Mouse (Mus musculus): Measurements from ENCODE around the gene Twnk. TPM values are rescaled to one million over a fixed set of nuclear protein-coding genes. Genes with fewer than 3 reads are reported as not detected.
A peak's percentile ranks its signal among the peaks of the same experiment; 100 is the strongest.

Twnk gene
- total and polyA plus RNA-seq, 3 experiments = 11.9 to 32.1 (median 29.3) TPM

DNA sequence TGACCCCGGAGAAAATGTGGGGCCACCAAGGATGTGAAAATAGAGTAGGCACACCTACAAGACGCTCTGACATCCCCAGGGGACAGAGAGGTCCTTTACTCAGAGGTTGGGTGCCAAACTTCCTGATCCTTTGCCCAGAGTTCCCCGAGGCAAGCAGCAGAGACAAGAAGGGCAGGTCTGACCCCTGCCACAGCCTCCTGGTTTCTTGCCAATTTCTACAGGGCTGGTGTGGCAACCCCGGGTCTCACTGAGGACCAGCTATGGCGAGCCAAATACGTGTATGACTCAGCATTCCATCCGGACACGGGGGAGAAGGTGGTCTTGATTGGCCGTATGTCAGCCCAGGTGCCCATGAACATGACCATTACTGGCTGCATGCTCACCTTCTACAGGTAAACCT is 44.1 kb downstream of the Twnk start:
- H3K4me1 ChIP-seq (ENCODE audit: control insufficient read depth, insufficient read depth, low read length) = peaks cover 2% of the 10 kb centered on the region; the same call in 1 of the 2 replicates
- H3K9ac ChIP-seq (ENCODE audit: low read depth, low read length) = no peak overlapping the region
- no peak for DNase-seq
- no peaks in the 10 kb centered on the region for H3K79me2 ChIP-seq (replicated peaks; ENCODE audit: control insufficient read depth, insufficient read depth, low read length)
- H3K36me3 ChIP-seq (ENCODE audit: control insufficient read depth, insufficient read depth, low read length) = no peaks in the 10 kb centered on the region
- TF ChIP-seq POLR2A (IDR thresholded peaks at IDR 0.05; ENCODE audit: insufficient read depth, low read depth, low read length) = no peak
- no peak for TF ChIP-seq EP300 (IDR thresholded peaks at IDR 0.05; ENCODE audit: insufficient read depth, low read depth, low read length)
- no peak for TF ChIP-seq CTCF (IDR thresholded peaks at IDR 0.05)
- no peak overlapping the region for H3K27ac ChIP-seq
- 62% methylated on average over 9 of the region's 9 CpGs for WGBS
- no peak overlapping the region for H3K4me3 ChIP-seq
- intact Hi-C loops (cut with DNase I) = no loop called here
- H3K27me3 ChIP-seq (ENCODE audit: control insufficient read depth, insufficient read depth, low read length) = no peaks in the 10 kb centered on the region

GRCm38 (mm10) chr19:45053451-45053850 is 48.0 kb downstream of the Twnk start:
- no peaks in the 10 kb centered on the region for H3K79me2 ChIP-seq (replicated peaks; ENCODE audit: control insufficient read depth, insufficient read depth, low read length)
- intact Hi-C loops (cut with DNase I) = no loop called here
- H3K9ac ChIP-seq (ENCODE audit: low read depth, low read length) = no peak overlapping the region
- no peaks in the 10 kb centered on the region; the same call in 1 of the 2 replicates for H3K36me3 ChIP-seq (ENCODE audit: control insufficient read depth, insufficient read depth, low read length)
- H3K4me3 ChIP-seq = no peak overlapping the region
- no peak for DNase-seq
- 82% methylated on average over 8 of the region's 8 CpGs for WGBS
- peaks cover 5% of the 10 kb centered on the region for H3K4me1 ChIP-seq (ENCODE audit: control insufficient read depth, insufficient read depth, low read length)
- no peak overlapping the region for H3K27ac ChIP-seq
- no peaks in the 10 kb centered on the region for H3K27me3 ChIP-seq (ENCODE audit: control insufficient read depth, insufficient read depth, low read length)
- no peak for TF ChIP-seq POLR2A (IDR thresholded peaks at IDR 0.05; ENCODE audit: insufficient read depth, low read depth, low read length)
- TF ChIP-seq EP300 (IDR thresholded peaks at IDR 0.05; ENCODE audit: insufficient read depth, low read depth, low read length) = no peak
- TF ChIP-seq CTCF (IDR thresholded peaks at IDR 0.05) = no peak

DNA sequence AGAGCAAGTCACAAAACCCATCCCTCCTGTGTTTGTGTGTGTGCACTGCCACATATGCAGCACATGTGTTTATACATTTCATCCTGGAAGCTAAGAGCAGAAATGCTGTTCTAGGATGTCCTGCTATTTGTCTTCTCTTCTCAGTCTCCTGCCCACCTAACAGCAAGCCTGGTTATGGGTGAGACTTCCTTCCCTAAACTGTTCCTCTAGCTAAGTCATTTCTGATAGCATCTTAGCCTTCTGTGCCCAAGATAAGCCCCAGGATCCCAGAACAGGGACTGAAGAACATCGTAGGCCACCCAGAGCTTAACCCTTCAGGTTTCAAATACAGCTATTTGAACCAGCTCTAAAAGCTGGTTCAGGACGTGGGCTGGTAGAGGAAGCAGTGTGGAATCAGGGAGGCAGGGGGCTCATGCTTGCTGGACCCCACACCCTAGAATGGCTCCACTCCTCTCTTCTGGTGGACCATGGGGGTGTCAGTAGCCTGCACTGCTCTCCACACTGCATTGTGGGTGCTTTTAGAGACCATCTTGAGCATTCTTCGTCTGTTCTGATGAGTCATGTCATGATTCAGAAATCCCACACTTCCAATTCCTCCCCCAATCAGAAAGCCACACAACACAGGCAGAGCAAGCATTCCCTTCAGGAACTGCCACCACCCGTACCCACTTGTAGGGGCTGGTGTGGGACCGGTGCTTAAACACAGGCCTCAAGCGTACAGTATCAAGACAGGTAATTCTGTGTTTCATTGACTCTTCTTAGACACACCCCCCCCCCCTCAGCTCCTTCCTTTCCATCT is 49.6 kb downstream of the Twnk start:
- H3K9ac ChIP-seq (ENCODE audit: low read depth, low read length) = no peak overlapping the region
- TF ChIP-seq POLR2A (IDR thresholded peaks at IDR 0.05; ENCODE audit: insufficient read depth, low read depth, low read length) = no peak
- no peak for TF ChIP-seq EP300 (IDR thresholded peaks at IDR 0.05; ENCODE audit: insufficient read depth, low read depth, low read length)
- no peak for TF ChIP-seq CTCF (IDR thresholded peaks at IDR 0.05)
- no peaks in the 10 kb centered on the region; the same call in 1 of the 2 replicates for H3K36me3 ChIP-seq (ENCODE audit: control insufficient read depth, insufficient read depth, low read length)
- peaks cover 5% of the 10 kb centered on the region for H3K4me1 ChIP-seq (ENCODE audit: control insufficient read depth, insufficient read depth, low read length)
- H3K27ac ChIP-seq = no peak overlapping the region
- H3K79me2 ChIP-seq (replicated peaks; ENCODE audit: control insufficient read depth, insufficient read depth, low read length) = no peaks in the 10 kb centered on the region
- intact Hi-C loops (cut with DNase I) = no loop called here
- H3K4me3 ChIP-seq = no peak overlapping the region
- 73% methylated on average over 6 of the region's 6 CpGs for WGBS
- H3K27me3 ChIP-seq (ENCODE audit: control insufficient read depth, insufficient read depth, low read length) = no peaks in the 10 kb centered on the region
- no peak for DNase-seq

- Histone ChIP-seq H3K4me1 (ENCODE audit: control insufficient read depth, insufficient read depth, low read length) (peaks cover 5% of the 10 kb centered on the region), H3K79me2 (replicated peaks; ENCODE audit: control insufficient read depth, insufficient read depth, low read length) (no peaks in the 10 kb centered on the region), H3K27me3 (ENCODE audit: control insufficient read depth, insufficient read depth, low read length) (no peaks in the 10 kb centered on the region), H3K9ac (ENCODE audit: low read depth, low read length) (no peak overlapping the region), H3K27ac (no peak overlapping the region), H3K4me3 (no peak overlapping the region), H3K36me3 (ENCODE audit: control insufficient read depth, insufficient read depth, low read length) (no peaks in the 10 kb centered on the region; the same call in 1 of the 2 replicates)
- peak; percentile 82 for TF ChIP-seq CTCF (IDR thresholded peaks at IDR 0.05)
- TF ChIP-seq EP300 (IDR thresholded peaks at IDR 0.05; ENCODE audit: insufficient read depth, low read depth, low read length) = no peak
- no peak for TF ChIP-seq POLR2A (IDR thresholded peaks at IDR 0.05; ENCODE audit: insufficient read depth, low read depth, low read length)
- 35% methylated on average over 4 of the region's 4 CpGs for WGBS
- intact Hi-C loops (cut with DNase I) = no loop called here
- peak in 1 of 2 experiments; percentile 39 for DNase-seq
These were observed 50.9 kb downstream of the Twnk start for GRCm38 (mm10) chr19:45056364-45056763.

DNA sequence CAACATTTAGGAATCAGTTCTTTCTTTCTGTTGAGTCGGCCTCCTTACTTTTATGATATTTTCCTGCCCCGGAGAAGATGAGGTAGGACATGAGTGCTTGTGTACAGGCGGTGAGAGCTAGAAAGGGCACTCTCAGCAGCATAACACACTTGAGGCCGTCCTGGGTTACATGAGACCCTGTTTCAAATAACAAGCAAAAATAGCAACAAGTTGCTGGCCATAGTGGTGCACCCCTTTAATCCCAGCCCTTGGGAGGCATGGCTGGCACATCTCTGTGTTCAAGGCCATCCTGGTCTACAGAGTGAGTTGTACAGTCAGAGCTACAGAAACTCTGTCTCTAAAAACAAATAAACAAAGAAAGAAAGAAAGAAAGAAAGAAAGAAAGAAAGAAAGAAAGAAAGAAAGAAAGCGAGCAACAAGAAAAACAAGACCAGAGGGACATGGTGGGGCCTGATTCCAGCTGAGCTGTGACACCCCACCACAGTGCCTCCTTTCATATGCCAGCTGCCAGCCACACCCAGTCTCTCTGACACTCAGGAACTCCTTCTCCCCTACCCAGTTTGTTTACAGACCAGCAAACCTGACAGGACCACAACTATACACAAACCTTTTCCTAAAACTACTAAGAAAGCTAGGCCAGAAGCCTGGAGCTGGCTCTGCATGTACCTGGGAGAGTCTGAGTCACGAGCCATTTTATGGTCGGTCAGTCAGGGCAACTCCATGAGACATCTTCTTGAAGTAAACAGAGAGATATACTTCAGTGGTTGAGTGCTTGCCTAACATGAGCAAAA is 51.6 kb downstream of the Twnk start:
- H3K79me2 ChIP-seq (replicated peaks; ENCODE audit: control insufficient read depth, insufficient read depth, low read length) = no peaks in the 10 kb centered on the region
- WGBS = 57% methylated on average over 7 of the region's 7 CpGs
- no peaks in the 10 kb centered on the region for H3K27me3 ChIP-seq (ENCODE audit: control insufficient read depth, insufficient read depth, low read length)
- DNase-seq = no peak
- TF ChIP-seq POLR2A (IDR thresholded peaks at IDR 0.05; ENCODE audit: insufficient read depth, low read depth, low read length) (no peak), EP300 (IDR thresholded peaks at IDR 0.05; ENCODE audit: insufficient read depth, low read depth, low read length) (no peak), CTCF (IDR thresholded peaks at IDR 0.05) (no peak)
- peaks cover 5% of the 10 kb centered on the region for H3K4me1 ChIP-seq (ENCODE audit: control insufficient read depth, insufficient read depth, low read length)
- no peaks in the 10 kb centered on the region; the same call in 1 of the 2 replicates for H3K36me3 ChIP-seq (ENCODE audit: control insufficient read depth, insufficient read depth, low read length)
- H3K9ac ChIP-seq (ENCODE audit: low read depth, low read length) = peak overlapping the region; percentile 37; the same call in 1 of the 2 replicates
- intact Hi-C loops (cut with DNase I) = no loop called here
- H3K27ac ChIP-seq = peak overlapping the region; percentile 92
- H3K4me3 ChIP-seq = peak overlapping the region; percentile 71; the same call in 1 of the 2 replicates
